Mouse (Mus musculus): Measurements from ENCODE around the gene Sema4a. TPM values are rescaled to one million over a fixed set of nuclear protein-coding genes. Genes with fewer than 3 reads are reported as not detected.

Sema4a gene
- polyA plus RNA-seq, 1 experiment from 2014 or later, result 32.6 TPM

DNA sequence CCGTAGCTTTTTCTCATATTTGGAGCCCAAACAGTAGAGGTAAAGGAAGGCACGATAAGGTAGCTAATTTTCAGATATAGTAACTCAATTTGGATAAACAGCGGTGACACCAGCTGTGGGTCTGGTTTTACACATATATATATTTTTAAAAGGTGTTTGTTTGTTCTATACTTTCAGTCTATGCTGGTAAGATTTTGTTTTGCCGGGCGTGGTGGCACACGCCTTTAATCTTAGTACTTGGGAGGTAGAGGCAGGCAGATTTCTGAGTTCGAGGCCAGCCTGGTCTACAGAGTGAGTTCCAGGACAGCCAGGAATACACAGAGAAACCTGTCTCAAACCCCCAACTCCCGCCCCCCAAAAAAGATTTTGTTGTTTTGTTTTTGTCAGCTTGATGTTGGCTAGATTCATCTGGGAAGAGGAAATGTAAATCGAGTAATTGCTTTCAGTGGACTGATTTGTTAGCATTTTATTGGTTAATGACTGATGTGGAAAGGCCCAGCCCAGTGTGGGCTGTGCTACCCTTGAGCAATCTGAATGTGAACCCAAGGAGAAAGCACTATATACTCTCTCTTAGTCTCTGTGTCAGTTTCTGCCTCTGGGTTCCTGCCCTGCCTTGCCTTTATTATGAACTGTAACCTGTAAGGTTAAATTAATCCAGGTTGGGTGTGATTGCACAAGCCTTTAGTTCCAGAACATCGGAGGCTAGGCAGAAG, 35.1 kb downstream of the Sema4a start:
- TF ChIP-seq CTCF (IDR thresholded peaks at IDR 0.05; ENCODE audit: low read depth), result no peak
- Histone ChIP-seq H3K27ac (0 out of 2 replicates have a peak overlapping the region, but pooled peaks have one; percentile 48), H3K4me1 (replicated peaks; ENCODE audit: insufficient read depth, low read length) (peaks cover 10% of the 10 kb centered on the region), H3K4me3 (replicated peaks; ENCODE audit: low read depth, low read length) (no peak overlapping the region), H3K9ac (ENCODE audit: low read depth, low read length) (no peak overlapping the region), H3K9me3 (replicated peaks; ENCODE audit: low read length) (no peaks in the 10 kb centered on the region), H3K4me2 (ENCODE audit: low read length) (no peak overlapping the region), H3K36me3 (ENCODE audit: insufficient read depth, low read length) (0 out of 2 replicates have a peak, but pooled peaks cover 8% of the 10 kb centered on the region), H3K27me3 (ENCODE audit: insufficient read depth, low read length) (no peaks in the 10 kb centered on the region)
- WGBS, result 80% methylated on average over 10 of the region's 10 CpGs
- DNase-seq (ENCODE audit: low spot score) (no peak), ATAC-seq (replicated peaks; ENCODE audit: low FRiP score, low read depth) (no peak)

- ATAC-seq (replicated peaks; ENCODE audit: low FRiP score, low read depth), result no peak
- Histone ChIP-seq H3K4me3 (replicated peaks; ENCODE audit: low read depth, low read length) (peak overlapping the region; percentile 51; the same call in 1 of the 2 replicates), H3K27me3 (ENCODE audit: insufficient read depth, low read length) (no peaks in the 10 kb centered on the region), H3K27ac (peak overlapping the region; percentile 27; the same call in 1 of the 2 replicates), H3K9me3 (replicated peaks; ENCODE audit: low read length) (no peaks in the 10 kb centered on the region), H3K4me2 (ENCODE audit: low read length) (peak overlapping the region; percentile 44), H3K36me3 (ENCODE audit: insufficient read depth, low read length) (peaks cover 13% of the 10 kb centered on the region; the same call in 1 of the 2 replicates), H3K9ac (ENCODE audit: low read depth, low read length) (no peak overlapping the region), H3K4me1 (replicated peaks; ENCODE audit: insufficient read depth, low read length) (peaks cover 10% of the 10 kb centered on the region)
- WGBS, result 7% methylated on average over 2 of the region's 2 CpGs
- no peak for TF ChIP-seq CTCF (IDR thresholded peaks at IDR 0.05; ENCODE audit: low read depth)
- no peak for DNase-seq (ENCODE audit: low spot score)
Measured at GRCm38 (mm10) chr3:88425330-88425689, 35.7 kb downstream of the Sema4a start.

- Histone ChIP-seq H3K4me1 (replicated peaks; ENCODE audit: insufficient read depth, low read length) (peaks cover 10% of the 10 kb centered on the region), H3K36me3 (ENCODE audit: insufficient read depth, low read length) (peaks cover 19% of the 10 kb centered on the region; the same call in 1 of the 2 replicates), H3K27me3 (ENCODE audit: insufficient read depth, low read length) (no peaks in the 10 kb centered on the region), H3K27ac (peak within 1 kb of the TSS; percentile 27; the same call in 1 of the 2 replicates), H3K9me3 (replicated peaks; ENCODE audit: low read length) (no peaks in the 10 kb centered on the region), H3K4me3 (replicated peaks; ENCODE audit: low read depth, low read length) (peak within 1 kb of the TSS; percentile 51), H3K4me2 (ENCODE audit: low read length) (peak within 1 kb of the TSS; percentile 65), H3K9ac (ENCODE audit: low read depth, low read length) (peak within 1 kb of the TSS; percentile 47)
- no peak for TF ChIP-seq CTCF (IDR thresholded peaks at IDR 0.05; ENCODE audit: low read depth)
- WGBS, result 2% methylated on average over 35 of the region's 35 CpGs
- DNase-seq (ENCODE audit: low spot score) (peak; percentile 100), ATAC-seq (replicated peaks; ENCODE audit: low FRiP score, low read depth) (peak; percentile 96)
Measured at GRCm38 (mm10) chr3:88424605-88425329, 36.2 kb downstream of the Sema4a start, which contains the start of gene Slc25a44. TSS of gene Slc25a44 (minus strand) at chr3:88425139.

- Histone ChIP-seq H3K4me3 (replicated peaks; ENCODE audit: low read depth, low read length) (no peak overlapping the region), H3K4me1 (replicated peaks; ENCODE audit: insufficient read depth, low read length) (peaks cover 10% of the 10 kb centered on the region), H3K9ac (ENCODE audit: low read depth, low read length) (0 out of 2 replicates have a peak overlapping the region, but pooled peaks have one; percentile 14), H3K27me3 (ENCODE audit: insufficient read depth, low read length) (no peaks in the 10 kb centered on the region), H3K36me3 (ENCODE audit: insufficient read depth, low read length) (peaks cover 32% of the 10 kb centered on the region; the same call in 1 of the 2 replicates), H3K9me3 (replicated peaks; ENCODE audit: low read length) (no peaks in the 10 kb centered on the region), H3K4me2 (ENCODE audit: low read length) (no peak overlapping the region), H3K27ac (no peak overlapping the region)
- WGBS, result 46% methylated on average over 9 of the region's 9 CpGs
- DNase-seq (ENCODE audit: low spot score) (no peak), ATAC-seq (replicated peaks; ENCODE audit: low FRiP score, low read depth) (peak; percentile 11; the same call in 1 of the 2 replicates)
- peak; percentile 17; the same call in 1 of the 2 replicates for TF ChIP-seq CTCF (IDR thresholded peaks at IDR 0.05; ENCODE audit: low read depth)
Measured at GRCm38 (mm10) chr3:88422020-88422720, 38.8 kb downstream of the Sema4a start.

DNA sequence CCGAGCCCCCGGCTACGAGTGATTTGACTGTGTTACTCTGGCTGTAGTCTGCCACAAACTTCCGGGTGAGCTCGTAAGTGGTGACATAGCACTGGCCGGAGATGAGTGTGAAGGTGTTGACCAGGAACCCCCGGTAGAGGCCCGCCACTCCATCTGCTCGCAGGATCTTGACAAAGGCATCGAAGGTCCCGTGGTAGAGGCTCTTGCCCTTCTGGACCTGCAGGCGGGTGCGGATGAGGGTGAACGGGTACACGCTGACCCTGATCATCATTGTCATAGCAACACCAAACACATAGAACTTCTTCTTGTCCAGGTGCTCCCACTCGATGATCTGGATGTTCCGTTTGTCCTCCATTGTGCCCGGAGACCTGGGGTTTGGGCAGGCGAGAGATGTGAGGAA, 40.2 kb downstream of the Sema4a start:
- no peak for DNase-seq (ENCODE audit: low spot score)
- no peak overlapping the region for H3K4me3 ChIP-seq (replicated peaks; ENCODE audit: low read depth, low read length)
- H3K4me2 ChIP-seq (ENCODE audit: low read length), result no peak overlapping the region
- ATAC-seq (replicated peaks; ENCODE audit: low FRiP score, low read depth), result no peak
- H3K27ac ChIP-seq, result no peak overlapping the region
- H3K9me3 ChIP-seq (replicated peaks; ENCODE audit: low read length), result no peaks in the 10 kb centered on the region
- 90% methylated on average over 19 of the region's 19 CpGs for WGBS
- H3K4me1 ChIP-seq (replicated peaks; ENCODE audit: insufficient read depth, low read length), result peaks cover 10% of the 10 kb centered on the region
- H3K27me3 ChIP-seq (ENCODE audit: insufficient read depth, low read length), result no peaks in the 10 kb centered on the region
- H3K36me3 ChIP-seq (ENCODE audit: insufficient read depth, low read length), result peaks cover 38% of the 10 kb centered on the region
- no peak for TF ChIP-seq CTCF (IDR thresholded peaks at IDR 0.05; ENCODE audit: low read depth)
- no peak overlapping the region for H3K9ac ChIP-seq (ENCODE audit: low read depth, low read length)

GRCm38 (mm10) chr3:88418016-88418415, 43.0 kb downstream of the Sema4a start:
- no peak overlapping the region for H3K4me2 ChIP-seq (ENCODE audit: low read length)
- no peaks in the 10 kb centered on the region; the same call in 1 of the 2 replicates for H3K4me1 ChIP-seq (replicated peaks; ENCODE audit: insufficient read depth, low read length)
- H3K9ac ChIP-seq (ENCODE audit: low read depth, low read length), result peak overlapping the region; percentile 23; the same call in 1 of the 2 replicates
- no peaks in the 10 kb centered on the region for H3K27me3 ChIP-seq (ENCODE audit: insufficient read depth, low read length)
- no peak overlapping the region for H3K27ac ChIP-seq
- 69% methylated on average over 6 of the region's 6 CpGs for WGBS
- H3K36me3 ChIP-seq (ENCODE audit: insufficient read depth, low read length), result peaks cover 46% of the 10 kb centered on the region
- DNase-seq (ENCODE audit: low spot score) (no peak), ATAC-seq (replicated peaks; ENCODE audit: low FRiP score, low read depth) (no peak)
- H3K9me3 ChIP-seq (replicated peaks; ENCODE audit: low read length), result no peaks in the 10 kb centered on the region
- no peak overlapping the region for H3K4me3 ChIP-seq (replicated peaks; ENCODE audit: low read depth, low read length)
- TF ChIP-seq CTCF (IDR thresholded peaks at IDR 0.05; ENCODE audit: low read depth), result no peak

All from kidney, postnatal 0 days (tissue).